Mouse (Mus musculus): ENCODE measurements around the gene Lck. TPM values are rescaled to one million over a fixed set of nuclear protein-coding genes. Genes with fewer than 3 reads are reported as not detected.
A peak's percentile ranks its signal among the peaks of the same experiment; 100 is the strongest.

Lck gene
- total and polyA plus RNA-seq, 3 experiments: 67.2 to 138 (median 70.0) TPM

DNA sequence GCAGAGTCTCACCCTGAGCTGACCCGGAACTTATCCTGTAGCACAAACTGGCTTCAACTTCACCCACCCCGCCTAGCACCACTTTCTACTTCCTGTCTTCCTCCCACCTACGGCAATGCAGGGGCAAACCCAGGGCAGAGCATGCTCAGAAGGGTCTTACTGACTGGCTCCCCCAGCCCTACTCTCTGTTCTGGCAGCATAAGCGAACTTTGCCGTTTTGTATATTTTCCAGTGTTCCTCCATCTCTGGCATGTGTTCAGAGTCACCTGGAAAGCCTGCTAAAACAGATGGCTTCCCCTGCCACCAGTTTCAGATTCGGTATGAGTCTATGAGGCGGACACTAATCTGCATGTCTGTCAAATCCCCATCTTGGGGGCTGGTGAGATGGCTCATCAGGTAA is 6.9 kb upstream of the Lck start (continued):
- TF ChIP-seq JUN (IDR thresholded peaks at IDR 0.05; ENCODE audit: insufficient read depth, low read depth, low read length) (peak; percentile 89), ETS1 (conservative IDR thresholded peaks at IDR 0.05; ENCODE audit: low read depth, low read length) (peak; percentile 99)

DNA sequence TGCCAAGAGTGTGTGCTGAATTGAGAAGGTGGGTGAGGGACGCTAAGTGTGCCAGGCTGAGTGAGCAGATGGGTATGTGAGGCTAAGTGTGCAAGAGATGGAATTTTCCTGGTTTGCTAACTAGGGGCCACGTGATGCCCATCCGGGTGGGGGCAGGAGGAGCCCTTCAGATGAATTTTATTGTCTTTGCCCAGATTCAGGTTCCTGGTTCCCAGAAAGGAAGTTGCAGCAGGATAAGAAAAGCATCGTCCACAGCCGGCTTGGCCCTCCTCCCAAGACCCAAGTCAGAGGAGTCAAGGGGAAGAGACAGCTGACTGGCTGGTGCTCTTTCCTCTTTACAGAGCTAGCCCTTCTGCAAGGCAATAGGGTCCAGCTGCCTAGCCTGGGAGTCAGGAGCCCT is 5.0 kb upstream of the Lck start, which contains the start of gene Fam167b:
Gene Fam167b (minus strand): TSS at position 84 of the 400 bp plus-strand sequence.
- peak within 1 kb of the TSS; percentile 48 for H3K27ac ChIP-seq (ENCODE audit: insufficient read depth, low read depth)
- dilution Hi-C loops (cut with MboI; ENCODE audit: extremely low pct_ligation_motif_present, extremely low pct_unique_long_range_greater_than_20kb, low sequenced_read_pairs): no loop called here
- H3K79me2 ChIP-seq (replicated peaks; ENCODE audit: control insufficient read depth, extremely low read depth, insufficient read depth, poor library complexity, severe bottlenecking): no peaks in the 10 kb centered on the region
- H3K4me3 ChIP-seq (replicated peaks in 1 of 3; ENCODE audit: low read depth in 2 of 3, low read length in 2 of 3, poor library complexity in 1 of 3): peak within 1 kb of the TSS; percentile 5 to 44 (median 35)
- TF ChIP-seq RAD21 (IDR thresholded peaks at IDR 0.05; ENCODE audit: low read depth, low read length): no peak
- no peak for TF ChIP-seq NRF1 (IDR thresholded peaks at IDR 0.05; ENCODE audit: low read depth, low read length)
- no peak for TF ChIP-seq GABPA (IDR thresholded peaks at IDR 0.05; ENCODE audit: insufficient replicate concordance, low read depth, low read length)
- TF ChIP-seq POLR2A (IDR thresholded peaks at IDR 0.05; ENCODE audit: low read depth, low read length): no peak
- TF ChIP-seq BHLHE40 (IDR thresholded peaks at IDR 0.05; ENCODE audit: low read depth, low read length): no peak
- TF ChIP-seq CHD2 (IDR thresholded peaks at IDR 0.05; ENCODE audit: low read length): no peak
- TF ChIP-seq MAFK (IDR thresholded peaks at IDR 0.05; ENCODE audit: insufficient replicate concordance, low read length): no peak
- no peaks in the 10 kb centered on the region for H3K9me3 ChIP-seq (replicated peaks; ENCODE audit: low read length)
- in situ Hi-C loops (cut with MboI; ENCODE audit: low pct_ligation_motif_present, low pct_unique_long_range_greater_than_20kb, low sequenced_read_pairs): no loop called here
- peak within 1 kb of the TSS; percentile 58 for H3K4me2 ChIP-seq (ENCODE audit: insufficient read depth, low read depth, poor library complexity, severe bottlenecking)
- peaks cover 26 to 73% of the 10 kb centered on the region in 2 experiments for H3K4me1 ChIP-seq (ENCODE audit: control insufficient read depth in 1 of 2, insufficient read depth in 2 of 2)
- H3K27me3 ChIP-seq (replicated peaks): no peaks in the 10 kb centered on the region
- no peaks in the 10 kb centered on the region for H3K36me3 ChIP-seq (replicated peaks in 1 of 2; ENCODE audit: control insufficient read depth in 1 of 2, insufficient read depth in 1 of 2, low read length in 1 of 2)
- peak within 1 kb of the TSS; percentile 14; the same call in 1 of the 2 replicates for H3K9ac ChIP-seq (ENCODE audit: insufficient read depth, low read depth)
- DNase-seq (ENCODE audit: extremely low read depth): no peak

DNA sequence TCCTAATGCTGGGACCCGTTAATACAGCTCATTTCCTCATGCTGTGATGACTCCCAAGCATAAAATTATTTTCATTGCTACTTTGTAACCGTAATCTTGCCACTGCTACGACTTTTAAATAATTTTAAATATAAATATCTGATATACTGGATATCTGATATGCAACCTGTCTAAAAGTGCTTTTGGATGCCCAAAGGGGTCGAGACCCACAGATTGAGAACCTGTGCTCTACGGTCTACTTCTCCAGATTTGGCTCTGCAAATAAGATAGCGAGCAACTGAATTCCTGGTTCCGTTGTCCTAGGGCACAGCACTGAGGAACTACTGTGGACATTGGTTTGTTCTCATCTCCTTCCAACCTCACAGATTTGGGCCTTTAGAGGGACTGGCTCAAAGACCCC is 4.2 kb upstream of the Lck start:
- no peaks in the 10 kb centered on the region for H3K9me3 ChIP-seq (replicated peaks; ENCODE audit: low read length)
- H3K27ac ChIP-seq (ENCODE audit: insufficient read depth, low read depth): no peak overlapping the region
- peak overlapping the region; percentile 5 to 44 (median 35) for H3K4me3 ChIP-seq (replicated peaks in 1 of 3; ENCODE audit: low read depth in 2 of 3, low read length in 2 of 3, poor library complexity in 1 of 3)
- no peak for DNase-seq (ENCODE audit: extremely low read depth)
- peak; percentile 47; the same call in 1 of the 2 replicates for TF ChIP-seq SIN3A (IDR thresholded peaks at IDR 0.05; ENCODE audit: low read length)
- TF ChIP-seq MXI1 (IDR thresholded peaks at IDR 0.05; ENCODE audit: low read depth, low read length): peak; percentile 26; the same call in 1 of the 2 replicates
- TF ChIP-seq POLR2AphosphoS2 (IDR thresholded peaks at IDR 0.05; ENCODE audit: low read depth, low read length): no peak
- TF ChIP-seq CHD2 (IDR thresholded peaks at IDR 0.05; ENCODE audit: low read length): peak; percentile 57
- H3K4me1 ChIP-seq (ENCODE audit: control insufficient read depth in 1 of 2, insufficient read depth in 2 of 2): peaks cover 34 to 79% of the 10 kb centered on the region in 2 experiments
- H3K4me2 ChIP-seq (ENCODE audit: insufficient read depth, low read depth, poor library complexity, severe bottlenecking): peak overlapping the region; percentile 58
- H3K79me2 ChIP-seq (replicated peaks; ENCODE audit: control insufficient read depth, extremely low read depth, insufficient read depth, poor library complexity, severe bottlenecking): no peaks in the 10 kb centered on the region
- H3K27me3 ChIP-seq (replicated peaks): no peaks in the 10 kb centered on the region
- no peaks in the 10 kb centered on the region for H3K36me3 ChIP-seq (replicated peaks in 1 of 2; ENCODE audit: control insufficient read depth in 1 of 2, insufficient read depth in 1 of 2, low read length in 1 of 2)
- dilution Hi-C loops (cut with MboI; ENCODE audit: extremely low pct_ligation_motif_present, extremely low pct_unique_long_range_greater_than_20kb, low sequenced_read_pairs) (no loop called here), in situ Hi-C loops (cut with MboI; ENCODE audit: low pct_ligation_motif_present, low pct_unique_long_range_greater_than_20kb, low sequenced_read_pairs) (no loop called here)
- H3K9ac ChIP-seq (ENCODE audit: insufficient read depth, low read depth): peak overlapping the region; percentile 14; the same call in 1 of the 2 replicates
